Mouse (Mus musculus): Measurements from ENCODE around the gene 1520401A03Rik. TPM values are rescaled to one million over a fixed set of nuclear protein-coding genes. Genes with fewer than 3 reads are reported as not detected.

The 1520401A03Rik gene
- polyA plus RNA-seq, 1 experiment from 2014 or later: 0.32 TPM

DNA sequence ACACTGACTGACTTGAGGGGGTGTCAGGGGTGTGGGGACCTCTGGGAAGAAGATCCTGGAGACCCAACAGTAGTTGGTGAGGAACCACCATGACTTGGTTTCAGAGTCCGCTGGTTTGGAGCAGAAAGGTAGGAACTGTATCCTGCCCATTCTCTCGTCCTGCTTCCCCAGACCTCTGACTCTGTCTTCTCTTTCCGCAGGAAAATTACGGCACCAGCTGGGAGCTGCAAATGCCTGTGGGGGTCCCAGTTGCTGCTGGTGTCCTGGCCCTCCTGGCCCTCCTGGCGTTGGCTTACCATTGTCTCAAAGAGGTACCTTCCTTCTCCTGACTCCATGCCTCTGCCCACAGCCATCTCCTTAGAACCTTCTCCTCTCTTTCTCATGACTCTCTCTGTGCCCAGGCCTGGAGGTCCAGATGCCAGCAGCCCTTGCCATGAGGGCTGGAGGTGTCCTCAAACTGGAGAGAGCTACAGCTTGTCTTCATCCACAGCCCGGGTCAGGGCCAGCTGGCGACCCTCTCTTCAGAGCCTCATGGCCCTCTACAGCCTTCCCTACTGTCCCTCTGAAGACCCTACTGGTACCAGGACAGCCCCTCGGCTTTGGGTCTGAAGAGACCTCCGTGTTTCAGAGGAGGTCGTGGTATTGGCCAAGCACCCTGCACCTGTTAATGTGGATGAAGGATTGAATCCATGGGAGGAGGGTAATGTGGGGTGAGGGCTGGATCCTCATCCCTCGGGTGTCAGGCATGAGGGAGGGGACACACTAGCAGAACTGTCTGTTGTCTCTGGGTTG lies 27.0 kb upstream of the 1520401A03Rik start:
- no peak overlapping the region for H3K9ac ChIP-seq
- H3K4me3 ChIP-seq: no peak overlapping the region
- H3K9me3 ChIP-seq: no peaks in the 10 kb centered on the region
- 83% methylated on average over 11 of the region's 11 CpGs for WGBS
- peaks cover 36% of the 10 kb centered on the region for H3K27me3 ChIP-seq
- peaks cover 37% of the 10 kb centered on the region for H3K36me3 ChIP-seq
- no peak for ATAC-seq (ENCODE audit: insufficient number of reproducible peaks, insufficient read depth, low FRiP score, low TSS enrichment, low read depth)
- peaks cover 21% of the 10 kb centered on the region for H3K4me1 ChIP-seq
- no peak overlapping the region for H3K27ac ChIP-seq
- peak overlapping the region; percentile 37 for H3K4me2 ChIP-seq

GRCm38 (mm10) chr17:23748631-23749391 lies 26.2 kb upstream of the 1520401A03Rik start:
- ATAC-seq (ENCODE audit: insufficient number of reproducible peaks, insufficient read depth, low FRiP score, low TSS enrichment, low read depth): no peak
- Histone ChIP-seq H3K4me2 (peak overlapping the region; percentile 37), H3K4me1 (peaks cover 22% of the 10 kb centered on the region), H3K4me3 (0 out of 2 replicates have a peak overlapping the region, but pooled peaks have one; percentile 8), H3K27me3 (peaks cover 44% of the 10 kb centered on the region), H3K9ac (no peak overlapping the region), H3K9me3 (no peaks in the 10 kb centered on the region), H3K36me3 (peaks cover 30% of the 10 kb centered on the region), H3K27ac (no peak overlapping the region)
- 33% methylated on average over 10 of the region's 10 CpGs for WGBS

GRCm38 (mm10) chr17:23748026-23748425 lies 25.4 kb upstream of the 1520401A03Rik start:
- peaks cover 22% of the 10 kb centered on the region for H3K4me1 ChIP-seq
- WGBS: 36% methylated on average over 6 of the region's 6 CpGs
- ATAC-seq (ENCODE audit: insufficient number of reproducible peaks, insufficient read depth, low FRiP score, low TSS enrichment, low read depth): no peak
- H3K27me3 ChIP-seq: peaks cover 52% of the 10 kb centered on the region
- H3K4me3 ChIP-seq: no peak overlapping the region
- no peaks in the 10 kb centered on the region for H3K9me3 ChIP-seq
- peaks cover 22% of the 10 kb centered on the region for H3K36me3 ChIP-seq
- H3K9ac ChIP-seq: no peak overlapping the region
- no peak overlapping the region for H3K27ac ChIP-seq
- no peak overlapping the region for H3K4me2 ChIP-seq

DNA sequence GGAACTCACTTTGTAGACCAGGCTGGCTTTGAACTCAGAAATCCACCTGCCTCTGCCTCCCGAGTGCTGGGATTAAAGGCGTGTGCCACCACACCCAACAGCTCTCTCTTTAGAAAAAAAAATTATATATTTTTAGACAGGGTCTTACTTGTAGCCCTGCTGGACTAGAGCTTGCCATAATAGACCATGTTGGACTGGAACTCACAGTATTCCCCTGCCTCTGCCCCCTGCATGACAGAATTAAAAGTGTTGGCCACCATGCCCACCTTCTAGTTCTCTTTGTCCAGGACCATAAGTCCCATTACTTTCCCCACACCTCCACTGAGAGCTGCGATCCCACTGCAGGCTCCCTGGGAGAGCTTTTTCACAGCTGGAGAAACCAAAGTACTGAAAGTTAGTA lies 24.9 kb upstream of the 1520401A03Rik start:
- Histone ChIP-seq H3K4me2 (no peak overlapping the region), H3K27ac (no peak overlapping the region), H3K9ac (no peak overlapping the region), H3K4me3 (no peak overlapping the region), H3K27me3 (peaks cover 57% of the 10 kb centered on the region), H3K36me3 (peaks cover 17% of the 10 kb centered on the region), H3K9me3 (no peaks in the 10 kb centered on the region), H3K4me1 (peaks cover 24% of the 10 kb centered on the region)
- 79% methylated on average over 3 of the region's 3 CpGs for WGBS
- ATAC-seq (ENCODE audit: insufficient number of reproducible peaks, insufficient read depth, low FRiP score, low TSS enrichment, low read depth): no peak

GRCm38 (mm10) chr17:23746767-23747166 lies 24.2 kb upstream of the 1520401A03Rik start:
- ATAC-seq (ENCODE audit: insufficient number of reproducible peaks, insufficient read depth, low FRiP score, low TSS enrichment, low read depth): no peak
- peaks cover 32% of the 10 kb centered on the region for H3K4me1 ChIP-seq
- no peaks in the 10 kb centered on the region for H3K9me3 ChIP-seq
- no peak overlapping the region for H3K4me2 ChIP-seq
- H3K27me3 ChIP-seq: peaks cover 64% of the 10 kb centered on the region
- no peak overlapping the region for H3K9ac ChIP-seq
- no peak overlapping the region for H3K4me3 ChIP-seq
- H3K27ac ChIP-seq: no peak overlapping the region
- 73% methylated on average over 3 of the region's 3 CpGs for WGBS
- H3K36me3 ChIP-seq: peaks cover 9% of the 10 kb centered on the region

- peak overlapping the region; percentile 38 for H3K4me3 ChIP-seq
- no peaks in the 10 kb centered on the region for H3K9me3 ChIP-seq
- peaks cover 69% of the 10 kb centered on the region for H3K27me3 ChIP-seq
- H3K4me1 ChIP-seq: peaks cover 33% of the 10 kb centered on the region
- no peak overlapping the region; the same call in 1 of the 2 replicates for H3K27ac ChIP-seq
- WGBS: 3% methylated on average over 12 of the region's 12 CpGs
- peaks cover 5% of the 10 kb centered on the region for H3K36me3 ChIP-seq
- peak overlapping the region; percentile 67 for H3K4me2 ChIP-seq
- ATAC-seq (ENCODE audit: insufficient number of reproducible peaks, insufficient read depth, low FRiP score, low TSS enrichment, low read depth): no peak
- peak overlapping the region; percentile 63; the same call in 1 of the 2 replicates for H3K9ac ChIP-seq
Observed at GRCm38 (mm10) chr17:23746311-23746710, 23.7 kb upstream of the 1520401A03Rik start.

GRCm38 (mm10) chr17:23745301-23746251 lies 23.0 kb upstream of the 1520401A03Rik start, which contains the start of gene Kremen2:
Gene Kremen2 (minus strand): TSS chr17:23745833.
- peaks cover 76% of the 10 kb centered on the region for H3K27me3 ChIP-seq
- H3K36me3 ChIP-seq: no peaks in the 10 kb centered on the region
- no peak for ATAC-seq (ENCODE audit: insufficient number of reproducible peaks, insufficient read depth, low FRiP score, low TSS enrichment, low read depth)
- H3K4me2 ChIP-seq: peak within 1 kb of the TSS; percentile 67
- H3K4me1 ChIP-seq: peaks cover 37% of the 10 kb centered on the region
- H3K9me3 ChIP-seq: no peaks in the 10 kb centered on the region
- H3K9ac ChIP-seq: peak within 1 kb of the TSS; percentile 63
- WGBS: under 1% methylated on average over 45 of the region's 45 CpGs
- H3K27ac ChIP-seq: peak within 1 kb of the TSS; percentile 39; the same call in 1 of the 2 replicates
- peak within 1 kb of the TSS; percentile 38 for H3K4me3 ChIP-seq

- 7% methylated on average over 14 of the region's 14 CpGs for WGBS
- H3K9ac ChIP-seq: peak overlapping the region; percentile 63; the same call in 1 of the 2 replicates
- peak overlapping the region; percentile 67 for H3K4me2 ChIP-seq
- H3K4me3 ChIP-seq: peak overlapping the region; percentile 38
- no peak for ATAC-seq (ENCODE audit: insufficient number of reproducible peaks, insufficient read depth, low FRiP score, low TSS enrichment, low read depth)
- peaks cover 84% of the 10 kb centered on the region for H3K27me3 ChIP-seq
- peaks cover 43% of the 10 kb centered on the region for H3K4me1 ChIP-seq
- peak overlapping the region; percentile 39; the same call in 1 of the 2 replicates for H3K27ac ChIP-seq
- no peaks in the 10 kb centered on the region for H3K9me3 ChIP-seq
- H3K36me3 ChIP-seq: no peaks in the 10 kb centered on the region
Observed at GRCm38 (mm10) chr17:23744651-23745050, 22.1 kb upstream of the 1520401A03Rik start.

DNA sequence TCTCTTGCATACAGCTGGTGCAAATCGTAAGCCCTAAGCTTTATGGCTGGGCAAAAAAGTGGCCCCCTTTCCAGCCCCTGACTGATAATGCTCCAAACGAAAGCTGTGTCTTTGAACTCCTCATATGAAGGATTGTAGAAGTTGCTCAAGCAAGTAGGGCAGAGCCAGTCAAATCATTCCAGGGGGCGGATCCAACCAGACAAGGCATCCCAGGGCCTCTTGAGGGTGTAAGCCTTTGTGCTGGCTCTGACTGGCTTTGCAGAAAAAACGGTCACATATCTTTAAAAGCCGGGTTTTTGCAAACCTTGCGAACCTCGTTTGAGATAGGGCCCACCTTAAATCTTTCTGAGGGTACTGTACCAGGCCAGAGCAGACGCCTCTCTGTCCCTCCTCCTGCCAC lies 21.5 kb upstream of the 1520401A03Rik start:
- Histone ChIP-seq H3K9me3 (no peaks in the 10 kb centered on the region), H3K4me2 (peak overlapping the region; percentile 67), H3K9ac (no peak overlapping the region), H3K27ac (peak overlapping the region; percentile 39; the same call in 1 of the 2 replicates), H3K27me3 (peaks cover 89% of the 10 kb centered on the region), H3K4me1 (peaks cover 47% of the 10 kb centered on the region), H3K4me3 (peak overlapping the region; percentile 38), H3K36me3 (no peaks in the 10 kb centered on the region)
- WGBS: 24% methylated on average over 8 of the region's 8 CpGs
- ATAC-seq (ENCODE audit: insufficient number of reproducible peaks, insufficient read depth, low FRiP score, low TSS enrichment, low read depth): no peak

GRCm38 (mm10) chr17:23742941-23743340 lies 20.4 kb upstream of the 1520401A03Rik start:
- Histone ChIP-seq H3K4me2 (peak overlapping the region; percentile 67), H3K4me1 (peaks cover 52% of the 10 kb centered on the region), H3K9me3 (no peaks in the 10 kb centered on the region), H3K27ac (no peak overlapping the region), H3K27me3 (peaks cover 96% of the 10 kb centered on the region), H3K4me3 (0 out of 2 replicates have a peak overlapping the region, but pooled peaks have one; percentile 34), H3K36me3 (no peaks in the 10 kb centered on the region), H3K9ac (no peak overlapping the region)
- 62% methylated on average over 12 of the region's 12 CpGs for WGBS
- no peak for ATAC-seq (ENCODE audit: insufficient number of reproducible peaks, insufficient read depth, low FRiP score, low TSS enrichment, low read depth)

All from embryonic facial prominence, embryonic 13.5 days (tissue).